Mouse (Mus musculus) monocyte, adult 5-6 weeks (primary cell): Measurements from ENCODE around the gene Dcx. TPM values are rescaled to one million over a fixed set of nuclear protein-coding genes. Genes with fewer than 3 reads are reported as not detected.

Experiments
- ATAC-seq: fragments of 153-309, 156-312 bp; replicated peaks from 2 replicates; pipeline ENCODE4 v1.8.0; 2017; ENCODE audit warnings: mild to moderate bottlenecking; ENCODE audit not compliant: low TSS enrichment, insufficient number of reproducible peaks, severe bottlenecking, poor library complexity, low FRiP score
- total RNA-seq: library from RNA; stranded (forward); fragments of 200-1000, 200-491, 200-594 nt; gene quantifications from 3 replicates; pipeline ENCODE4 v1.2.3, GENCODE M21; 2017

The Dcx gene
- total RNA-seq, 1 experiment from 2014 or later: not detected

- ATAC-seq: no peak
Measured at GRCm38 (mm10) chrX:143849969-143850368, 83.1 kb downstream of the Dcx start.

GRCm38 (mm10) chrX:143846637-143847036 is 86.5 kb downstream of the Dcx start:
- no peak for ATAC-seq

GRCm38 (mm10) chrX:143827212-143827611 is 105.9 kb downstream of the Dcx start, which contains the start of gene Capn6:
Capn6 (minus strand) TSS chrX:143827414.
- no peak for ATAC-seq

- no peak for ATAC-seq
Measured at GRCm38 (mm10) chrX:143826521-143826920, 106.6 kb downstream of the Dcx start.

GRCm38 (mm10) chrX:143818961-143819360 is 114.2 kb downstream of the Dcx start:
- ATAC-seq: no peak

GRCm38 (mm10) chrX:143815948-143816347 is 117.2 kb downstream of the Dcx start:
- no peak for ATAC-seq

Other genes with a start within 250 kb of the Dcx start
- gene Capn6, start 105.9 kb downstream of the Dcx start, total RNA-seq: not detected in 3 replicates
- gene A730046J19Rik, start 220.4 kb upstream of the Dcx start, total RNA-seq: not detected in 3 replicates